Mouse (Mus musculus): ENCODE measurements at regions not wholly inside any gene's neighbourhood (a gene's known extent, or its start where the extent isn't known, plus 50 kb on each side); places are given as distances from the start of the nearest gene placed in this dataset.

- TF ChIP-seq CTCF (IDR thresholded peaks at IDR 0.05; ENCODE audit: low read depth): no peak
- TF ChIP-seq EP300 (IDR thresholded peaks at IDR 0.05; ENCODE audit: low read depth): no peak
These were observed 179.0 kb downstream of the Map2k4 start for GRCm38 (mm10) chr11:65609056-65609455.
